Mouse (Mus musculus): ENCODE measurements at regions not wholly inside any gene's neighbourhood (a gene's known extent, or its start where the extent isn't known, plus 50 kb on each side); places are given as distances from the start of the nearest gene placed in this dataset.

GRCm38 (mm10) chr13:52151777-52152176 lies 305.3 kb downstream of the Gadd45g start:
- DNase-seq (ENCODE audit: low spot score), result no peak

- DNase-seq (ENCODE audit: low spot score), result no peak
Observed at GRCm38 (mm10) chr13:52152221-52152620, 305.7 kb downstream of the Gadd45g start.

GRCm38 (mm10) chr13:52153030-52153429 lies 306.6 kb downstream of the Gadd45g start:
- no peak for DNase-seq (ENCODE audit: low spot score)

GRCm38 (mm10) chr13:52153576-52153975 lies 307.1 kb downstream of the Gadd45g start:
- DNase-seq (ENCODE audit: low spot score), result no peak

GRCm38 (mm10) chr13:52154111-52154843 lies 307.8 kb downstream of the Gadd45g start:
- DNase-seq (ENCODE audit: low spot score), result no peak

GRCm38 (mm10) chr13:52154844-52155587 lies 308.5 kb downstream of the Gadd45g start:
- DNase-seq (ENCODE audit: low spot score), result no peak

GRCm38 (mm10) chr13:52155588-52156086 lies 309.2 kb downstream of the Gadd45g start:
- DNase-seq (ENCODE audit: low spot score), result no peak

GRCm38 (mm10) chr13:52162676-52163075 lies 316.2 kb downstream of the Gadd45g start:
- no peak for DNase-seq (ENCODE audit: low spot score)

GRCm38 (mm10) chr13:52165531-52165930 lies 319.1 kb downstream of the Gadd45g start:
- no peak for DNase-seq (ENCODE audit: low spot score)

GRCm38 (mm10) chr13:52167968-52168367 lies 321.5 kb downstream of the Gadd45g start:
- DNase-seq (ENCODE audit: low spot score), result no peak

GRCm38 (mm10) chr13:52172706-52173346 lies 326.3 kb downstream of the Gadd45g start:
- DNase-seq (ENCODE audit: low spot score), result no peak

- DNase-seq (ENCODE audit: low spot score), result no peak
Observed at GRCm38 (mm10) chr13:52175665-52176064, 329.2 kb downstream of the Gadd45g start.

GRCm38 (mm10) chr13:52179977-52180376 lies 333.5 kb downstream of the Gadd45g start:
- no peak for DNase-seq (ENCODE audit: low spot score)

- DNase-seq (ENCODE audit: low spot score), result no peak
Observed at GRCm38 (mm10) chr13:52183635-52184034, 337.2 kb downstream of the Gadd45g start.

GRCm38 (mm10) chr13:52185574-52185973 lies 339.1 kb downstream of the Gadd45g start:
- DNase-seq (ENCODE audit: low spot score), result no peak

GRCm38 (mm10) chr13:52187841-52188604 lies 341.5 kb downstream of the Gadd45g start:
- no peak for DNase-seq (ENCODE audit: low spot score)

GRCm38 (mm10) chr13:52188605-52189003 lies 342.1 kb downstream of the Gadd45g start:
- DNase-seq (ENCODE audit: low spot score), result no peak

GRCm38 (mm10) chr13:52189382-52189923 lies 341.6 kb downstream of the Diras2 start:
- no peak for DNase-seq (ENCODE audit: low spot score)

- no peak for DNase-seq (ENCODE audit: low spot score)
Observed at GRCm38 (mm10) chr13:52190256-52190655, 340.8 kb downstream of the Diras2 start.

- no peak for DNase-seq (ENCODE audit: low spot score)
Observed at GRCm38 (mm10) chr13:52190848-52191590, 340.1 kb downstream of the Diras2 start.

GRCm38 (mm10) chr13:52196917-52197316 lies 334.2 kb downstream of the Diras2 start:
- DNase-seq (ENCODE audit: low spot score), result no peak

Data from T-cell, adult 2 months (primary cell).